7 mouse cellular contexts compared by ENCODE assay signal in genomic region chr7:28014445-28014810, GRCm38 (mm10). TPM values are rescaled to one million over a fixed set of nuclear protein-coding genes. Genes with fewer than 3 reads are reported as not detected.
DNase-seq lines count a peak whose midpoint lies in the region; ATAC-seq and TF ChIP-seq lines count a peak whose summit lies in the region.

No protein-coding gene starts in this region.

- no peak overlapping the region for H3K27ac ChIP-seq in lung, embryonic 16.5 days (ENCODE audit: low read length)
- H3K27ac ChIP-seq in embryonic facial prominence, embryonic 15.5 days (replicated peaks), result peak overlapping the region; percentile 58; the same call in 1 of the 2 replicates
- no peak overlapping the region for H3K27ac ChIP-seq in intestine, postnatal 0 days (ENCODE audit: low read depth, low read length)
- H3K27ac ChIP-seq in olfactory bulb, adult 2 months (ENCODE audit: insufficient read depth, low read depth, low read length), result no peak overlapping the region

- no peak for TF ChIP-seq CTCF in intestine, postnatal 0 days (IDR thresholded peaks at IDR 0.05; ENCODE audit: low read depth)
- no peak for TF ChIP-seq CTCF in olfactory bulb, adult 2 months (IDR thresholded peaks at IDR 0.05; ENCODE audit: insufficient read depth, low read depth, low read length)

- DNase-seq in lung, postnatal 36 days, result no peak
- no peak for DNase-seq in retina, postnatal 1 day
- no peak for DNase-seq in right cerebral cortex, adult 2 months (ENCODE audit: low spot score in 2 of 2)

- peak overlapping the region; percentile 75 for H3K4me3 ChIP-seq in lung, embryonic 16.5 days (ENCODE audit: low read length)
- H3K4me3 ChIP-seq in embryonic facial prominence, embryonic 15.5 days (replicated peaks), result peak overlapping the region; percentile 61
- peak overlapping the region; percentile 63 for H3K4me3 ChIP-seq in intestine, postnatal 0 days (ENCODE audit: low read depth, low read length)
- peak overlapping the region; percentile 89 for H3K4me3 ChIP-seq in olfactory bulb, adult 2 months (ENCODE audit: insufficient read depth, low read depth, low read length)

- H3K4me1 ChIP-seq in lung, embryonic 16.5 days (replicated peaks; ENCODE audit: control insufficient read depth, insufficient read depth, low read length), result peaks cover 4% of the 10 kb centered on the region
- peaks cover 11% of the 10 kb centered on the region for H3K4me1 ChIP-seq in embryonic facial prominence, embryonic 15.5 days
- H3K4me1 ChIP-seq in intestine, postnatal 0 days (replicated peaks; ENCODE audit: control insufficient read depth, insufficient read depth, low read length), result no peaks in the 10 kb centered on the region
- H3K4me1 ChIP-seq in olfactory bulb, adult 2 months (ENCODE audit: control insufficient read depth, insufficient read depth, low read length), result peaks cover 3% of the 10 kb centered on the region; the same call in 1 of the 2 replicates

- peak; percentile 31; the same call in 1 of the 2 replicates for ATAC-seq in lung, embryonic 16.5 days (ENCODE audit: low read depth)
- ATAC-seq in embryonic facial prominence, embryonic 15.5 days (ENCODE audit: insufficient number of reproducible peaks, low FRiP score, low TSS enrichment, low read depth), result no peak
- no peak for ATAC-seq in intestine, postnatal 0 days

- no peak for TF ChIP-seq POLR2A in olfactory bulb, adult 2 months (IDR thresholded peaks at IDR 0.05; ENCODE audit: insufficient read depth, low read depth, low read length)

- H3K4me2 ChIP-seq in lung, embryonic 16.5 days (ENCODE audit: low read depth, low read length), result peak overlapping the region; percentile 69
- peak overlapping the region; percentile 89 for H3K4me2 ChIP-seq in embryonic facial prominence, embryonic 15.5 days (replicated peaks)
- peak overlapping the region; percentile 80 for H3K4me2 ChIP-seq in intestine, postnatal 0 days (replicated peaks; ENCODE audit: low read depth)

- H3K9ac ChIP-seq in lung, embryonic 16.5 days (ENCODE audit: low read length), result peak overlapping the region; percentile 90
- peak overlapping the region; percentile 42 for H3K9ac ChIP-seq in embryonic facial prominence, embryonic 15.5 days
- peak overlapping the region; percentile 60 for H3K9ac ChIP-seq in intestine, postnatal 0 days (ENCODE audit: low read depth, low read length)

- WGBS in lung, embryonic 16.5 days, result 19% methylated on average over 7 of the region's 7 CpGs
- 18% methylated on average over 7 of the region's 7 CpGs for WGBS in embryonic facial prominence, embryonic 15.5 days
- 21% methylated on average over 7 of the region's 7 CpGs for WGBS in intestine, postnatal 0 days
- 16% methylated on average over 7 of the region's 7 CpGs for WGBS in olfactory bulb, adult 2 months

- H3K36me3 ChIP-seq in lung, embryonic 16.5 days (ENCODE audit: control insufficient read depth, insufficient read depth, low read length), result no peaks in the 10 kb centered on the region
- peaks cover 14% of the 10 kb centered on the region; the same call in 1 of the 2 replicates for H3K36me3 ChIP-seq in embryonic facial prominence, embryonic 15.5 days
- no peaks in the 10 kb centered on the region; the same call in 1 of the 2 replicates for H3K36me3 ChIP-seq in intestine, postnatal 0 days (ENCODE audit: control insufficient read depth, insufficient read depth)

- H3K9me3 ChIP-seq in lung, embryonic 16.5 days (ENCODE audit: control insufficient read depth, low read length), result peaks cover 5% of the 10 kb centered on the region
- no peaks in the 10 kb centered on the region for H3K9me3 ChIP-seq in embryonic facial prominence, embryonic 15.5 days (replicated peaks)
- H3K9me3 ChIP-seq in intestine, postnatal 0 days (ENCODE audit: control insufficient read depth), result no peaks in the 10 kb centered on the region

- no peaks in the 10 kb centered on the region for H3K27me3 ChIP-seq in lung, embryonic 16.5 days (ENCODE audit: control insufficient read depth, insufficient read depth, low read depth, low read length)
- no peaks in the 10 kb centered on the region for H3K27me3 ChIP-seq in embryonic facial prominence, embryonic 15.5 days
- no peaks in the 10 kb centered on the region for H3K27me3 ChIP-seq in intestine, postnatal 0 days (replicated peaks; ENCODE audit: control insufficient read depth, insufficient read depth, low read length)

RNA-seq across cellular contexts. Expression of gene Zfp850, which starts 0.5 kb away (rescaled TPM):
- polyA plus RNA-seq in lung, embryonic 16.5 days (2015; fragmentation: Nextera tagmentation; extraction: Ambion mirVana), result 4.9 and 5.1 TPM in 2 replicates
- polyA plus RNA-seq in embryonic facial prominence, embryonic 15.5 days (2015; fragmentation: Nextera tagmentation; extraction: Ambion mirVana), result 3.3 and 3.4 TPM in 2 replicates
- 0.85 and 0.96 TPM in 2 replicates for polyA plus RNA-seq in intestine, postnatal 0 days (2015; fragmentation: Nextera tagmentation; extraction: Ambion mirVana)
- not detected in 2 replicates for polyA plus RNA-seq in olfactory bulb, adult 2 months (2012; ENCODE audit: insufficient read depth, insufficient read length, low replicate concordance, missing spikeins)

RNA-seq across cellular contexts. Expression of gene Zfp780b, which starts 35.5 kb away (rescaled TPM):
- polyA plus RNA-seq in lung, embryonic 16.5 days (2015; fragmentation: Nextera tagmentation; extraction: Ambion mirVana), result 17.8 and 18.1 TPM in 2 replicates
- 17.6 and 20.9 TPM in 2 replicates for polyA plus RNA-seq in embryonic facial prominence, embryonic 15.5 days (2015; fragmentation: Nextera tagmentation; extraction: Ambion mirVana)
- polyA plus RNA-seq in intestine, postnatal 0 days (2015; fragmentation: Nextera tagmentation; extraction: Ambion mirVana), result 4.7 and 5.7 TPM in 2 replicates
- not detected in 2 replicates for polyA plus RNA-seq in olfactory bulb, adult 2 months (2012; ENCODE audit: insufficient read depth, insufficient read length, low replicate concordance, missing spikeins)

RNA-seq across cellular contexts. Expression of gene Psmc4, which starts 35.5 kb away (rescaled TPM):
- 249 and 256 TPM in 2 replicates for polyA plus RNA-seq in lung, embryonic 16.5 days (2015; fragmentation: Nextera tagmentation; extraction: Ambion mirVana)
- polyA plus RNA-seq in embryonic facial prominence, embryonic 15.5 days (2015; fragmentation: Nextera tagmentation; extraction: Ambion mirVana), result 288 and 301 TPM in 2 replicates
- polyA plus RNA-seq in intestine, postnatal 0 days (2015; fragmentation: Nextera tagmentation; extraction: Ambion mirVana), result 149 and 155 TPM in 2 replicates
- polyA plus RNA-seq in olfactory bulb, adult 2 months (2012; ENCODE audit: insufficient read depth, insufficient read length, low replicate concordance, missing spikeins), result 468 TPM in 1 of 2 replicates, not detected in the other

RNA-seq across cellular contexts. Expression of gene Fcgbp, which starts 56.6 kb away (rescaled TPM):
- polyA plus RNA-seq in lung, embryonic 16.5 days (2015; fragmentation: Nextera tagmentation; extraction: Ambion mirVana), result 1.5 and 2.4 TPM in 2 replicates
- 0.49 and 0.69 TPM in 2 replicates for polyA plus RNA-seq in embryonic facial prominence, embryonic 15.5 days (2015; fragmentation: Nextera tagmentation; extraction: Ambion mirVana)
- 444 and 492 TPM in 2 replicates for polyA plus RNA-seq in intestine, postnatal 0 days (2015; fragmentation: Nextera tagmentation; extraction: Ambion mirVana)
- polyA plus RNA-seq in olfactory bulb, adult 2 months (2012; ENCODE audit: insufficient read depth, insufficient read length, low replicate concordance, missing spikeins), result not detected in 2 replicates
